Mouse (Mus musculus) 3134 (cell line): ENCODE data around the gene Vmn1r103.
"Not testable (repeated sequence)": the region's sequence is repeated elsewhere in the genome, so short reads cannot be mapped to it uniquely, and the experiment has no call there.

Experiments used
- DNase-seq: peaks from one replicate; pipeline ENCODE4 v3.0.0-alpha.2; 2011; ENCODE audit warnings: low spot score; ENCODE audit not compliant: insufficient read length; ENCODE audit errors: extremely low read depth

Gene Vmn1r103

DNA sequence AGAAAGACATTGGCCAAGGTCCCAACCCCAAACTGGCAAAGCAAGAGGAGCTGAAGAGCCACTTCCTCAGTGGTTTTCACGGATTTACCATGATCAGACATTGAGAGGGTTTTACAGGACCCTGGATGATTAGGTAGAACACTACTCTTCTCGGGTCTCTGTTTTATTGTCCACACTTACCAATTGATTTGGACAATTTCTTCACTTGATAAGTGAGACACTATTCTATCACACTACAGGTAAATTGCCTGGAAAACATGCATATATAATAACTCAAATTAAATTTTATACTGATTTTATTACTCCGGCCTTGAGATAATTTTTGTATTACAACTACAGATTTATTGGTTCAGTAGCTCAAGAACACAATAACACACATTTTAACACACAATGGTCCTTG lies at the start of gene Vmn1r103:
TSS of gene Vmn1r103 (minus strand) at position 101 of the 400 bp plus-strand sequence.
- not testable (repeated sequence) for DNase-seq

DNA sequence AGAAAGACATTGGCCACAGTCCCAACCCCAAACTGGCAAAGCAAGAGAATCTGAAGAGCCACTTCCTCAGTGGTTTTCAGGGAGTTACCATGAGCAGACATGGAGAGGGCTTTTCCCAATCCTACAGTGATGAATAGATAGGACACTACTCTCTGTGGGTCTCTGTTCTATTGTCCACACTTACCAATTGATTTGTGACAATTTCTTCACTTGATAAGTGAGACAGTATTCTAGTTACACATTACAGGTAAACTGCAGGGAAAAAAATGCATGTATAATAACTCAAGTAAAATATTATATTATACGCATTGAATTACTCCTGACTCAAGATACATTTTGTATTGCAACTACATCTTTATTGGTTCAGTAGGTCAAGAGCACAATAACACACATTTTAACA lies 35.3 kb upstream of the Vmn1r103 start, which contains the start of gene Gm5726:
TSS of gene Gm5726 (minus strand) at position 101 of the 400 bp plus-strand sequence.
- not testable (repeated sequence) for DNase-seq

DNA sequence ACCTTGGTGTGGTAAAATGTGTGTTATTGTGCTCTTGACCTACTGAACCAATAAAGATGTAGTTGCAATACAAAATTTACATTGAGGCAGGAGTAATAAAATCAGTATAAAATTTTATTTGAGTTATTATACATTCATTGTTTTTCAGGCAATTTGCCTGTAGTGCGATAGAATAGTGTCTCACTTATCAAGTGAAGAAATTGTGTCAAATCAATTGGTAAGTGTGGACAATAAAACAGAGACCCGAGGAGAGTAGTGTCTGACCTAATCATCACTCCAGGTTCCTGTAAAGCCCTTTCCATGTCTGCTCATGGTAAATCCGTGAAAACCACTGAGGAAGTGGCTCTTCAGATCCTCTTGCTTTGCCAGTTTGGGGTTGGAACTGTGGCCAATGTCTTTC lies 23.2 kb upstream of the Vmn1r103 start, which contains the start of gene Vmn1r104:
TSS of gene Vmn1r104 (plus strand) at position 301 of the 400 bp plus-strand sequence.
- not testable (repeated sequence) for DNase-seq

GRCm38 (mm10) chr7:20474825-20475224 lies 35.5 kb downstream of the Vmn1r103 start, which contains the start of gene Gm10670:
TSS of gene Gm10670 (minus strand) at chr7:20474925.
- DNase-seq = not testable (repeated sequence)
